Mouse (Mus musculus) midbrain, embryonic 12.5 days (tissue): ENCODE measurements at regions not wholly inside any gene's neighbourhood (a gene's known extent, or its start where the extent isn't known, plus 50 kb on each side); places are given as distances from the start of the nearest gene placed in this dataset.
"Not testable (repeated sequence)": the region's sequence is repeated elsewhere in the genome, so short reads cannot be mapped to it uniquely, and the experiment has no call there.

Experiments
- ATAC-seq: fragments of 200-750 bp; cut with Nextera tagmentation; 2 replicates; pipeline ENCODE4 v1.8.0; 2017; ENCODE audit warnings: low read depth, moderate TSS enrichment, moderate library complexity; ENCODE audit not compliant: low FRiP score
- H3K27ac ChIP-seq: fragments of 300-500 bp; sonication (generic); replicated peaks from 2 replicates; pipeline ENCODE4 v1.5.1; 2016; ENCODE audit warnings: mild to moderate bottlenecking
- H3K27me3 ChIP-seq: fragments of 300-500 bp; sonication (generic); 2 replicates; pipeline ENCODE4 v1.6.1; 2016; ENCODE audit warnings: mild to moderate bottlenecking
- H3K36me3 ChIP-seq: fragments of 300-500 bp; sonication (generic); 2 replicates; pipeline ENCODE4 v1.6.1; 2016
- H3K4me1 ChIP-seq: fragments of 300-500 bp; sonication (generic); 2 replicates; pipeline ENCODE4 v1.6.1; 2016
- H3K4me2 ChIP-seq: fragments of 300-500 bp; sonication (generic); replicated peaks from 2 replicates; pipeline ENCODE4 v1.6.1; 2016; ENCODE audit warnings: mild to moderate bottlenecking, moderate library complexity
- H3K4me3 ChIP-seq: fragments of 300-500 bp; sonication (generic); 2 replicates; pipeline ENCODE4 v1.5.1; 2016; ENCODE audit warnings: mild to moderate bottlenecking
- H3K9ac ChIP-seq: fragments of 300-500 bp; sonication (generic); replicated peaks from 2 replicates; pipeline ENCODE4 v1.6.1; 2016; ENCODE audit warnings: mild to moderate bottlenecking, moderate library complexity
- H3K9me3 ChIP-seq: fragments of 300-500 bp; sonication (generic); 2 replicates; pipeline ENCODE4 v1.6.1; 2016; ENCODE audit warnings: mild to moderate bottlenecking
- WGBS: fragments of 180-500 bp; shearing (Covaris S2); methylation state at CpG from one replicate; pipeline ENCODE4 v1.1.7; 2016; 5-methylcytosine and 5-hydroxymethylcytosine counted together

DNA sequence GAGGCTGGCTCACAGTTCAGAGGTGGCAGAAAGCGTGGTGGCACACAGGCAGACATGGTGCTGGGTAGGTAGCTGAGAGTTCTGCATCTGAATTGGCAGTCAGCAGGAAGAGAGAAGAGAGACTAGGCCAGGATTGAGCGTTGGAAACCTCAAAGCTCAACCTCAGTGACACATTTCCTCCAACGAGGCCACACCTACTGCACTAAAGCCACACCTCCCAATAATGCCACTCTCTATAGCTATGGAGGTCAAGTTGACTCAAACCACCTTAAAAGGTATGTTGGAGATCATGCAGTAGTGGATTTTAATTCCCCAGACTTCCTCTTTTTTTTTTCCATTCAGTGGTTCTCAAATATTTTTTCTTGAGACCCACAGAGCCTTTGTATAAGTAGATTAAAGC lies 57.1 kb downstream of the Ccdc54 start:
- no peak for ATAC-seq
- Histone ChIP-seq H3K27ac (no peak overlapping the region), H3K4me2 (no peak overlapping the region), H3K36me3 (no peaks in the 10 kb centered on the region), H3K9me3 (no peaks in the 10 kb centered on the region), H3K9ac (no peak overlapping the region), H3K27me3 (0 out of 2 replicates have a peak, but pooled peaks cover 3% of the 10 kb centered on the region), H3K4me1 (peaks cover 9% of the 10 kb centered on the region), H3K4me3 (no peak overlapping the region)
- WGBS, result 73% methylated on average over 3 of the region's 3 CpGs

DNA sequence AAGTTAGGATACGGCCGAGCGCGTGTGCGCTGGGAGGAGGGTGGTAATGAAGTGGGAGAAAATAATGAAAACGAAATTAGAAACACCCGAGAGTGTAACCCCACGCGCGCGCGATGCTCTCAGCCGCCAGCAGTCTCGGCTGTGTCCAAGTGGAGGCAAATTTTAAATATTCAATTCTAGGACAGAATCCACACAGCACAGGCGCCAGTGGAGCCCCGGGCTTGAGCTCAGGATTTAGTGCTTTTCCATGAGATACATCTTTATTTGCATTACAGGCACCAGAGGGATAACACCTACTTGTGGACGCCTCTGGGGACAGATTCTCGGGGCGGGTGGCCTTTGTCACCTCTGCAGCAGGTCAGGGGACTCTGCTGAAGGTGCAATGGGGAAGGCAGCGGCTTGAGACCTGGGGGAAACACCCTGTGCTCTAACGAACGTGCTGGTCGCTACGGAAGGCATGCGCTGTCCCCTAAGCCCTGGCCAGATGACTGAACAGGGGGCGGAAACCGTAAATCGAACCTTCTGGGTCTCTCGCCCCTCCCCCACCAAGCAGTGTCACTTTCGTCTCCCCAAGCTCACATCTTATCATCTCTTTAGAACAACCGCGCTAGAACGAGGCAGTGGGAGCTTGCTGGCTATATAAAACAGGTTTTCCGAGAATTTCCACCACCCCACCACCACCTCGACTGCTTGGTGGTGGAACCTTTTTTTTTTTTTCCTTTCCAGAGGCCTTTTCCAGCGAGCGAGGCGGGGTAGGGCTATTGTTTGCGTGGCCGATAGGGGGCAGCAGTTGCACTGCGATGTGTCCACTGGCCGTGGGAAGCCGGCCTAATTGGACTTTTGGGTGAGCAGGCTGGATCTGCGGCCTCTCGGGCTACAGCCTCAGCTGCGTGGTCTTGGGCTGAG lies 61.2 kb downstream of the Ccdc54 start:
- WGBS, result under 1% methylated on average over 46 of the region's 46 CpGs
- Histone ChIP-seq H3K4me2 (peak overlapping the region; percentile 94), H3K9me3 (no peaks in the 10 kb centered on the region), H3K27ac (peak overlapping the region; percentile 85), H3K4me1 (peaks cover 12% of the 10 kb centered on the region), H3K9ac (peak overlapping the region; percentile 83), H3K27me3 (peaks cover 3% of the 10 kb centered on the region; the same call in 1 of the 2 replicates), H3K36me3 (no peaks in the 10 kb centered on the region), H3K4me3 (peak overlapping the region; percentile 74)
- peak; percentile 62 for ATAC-seq

DNA sequence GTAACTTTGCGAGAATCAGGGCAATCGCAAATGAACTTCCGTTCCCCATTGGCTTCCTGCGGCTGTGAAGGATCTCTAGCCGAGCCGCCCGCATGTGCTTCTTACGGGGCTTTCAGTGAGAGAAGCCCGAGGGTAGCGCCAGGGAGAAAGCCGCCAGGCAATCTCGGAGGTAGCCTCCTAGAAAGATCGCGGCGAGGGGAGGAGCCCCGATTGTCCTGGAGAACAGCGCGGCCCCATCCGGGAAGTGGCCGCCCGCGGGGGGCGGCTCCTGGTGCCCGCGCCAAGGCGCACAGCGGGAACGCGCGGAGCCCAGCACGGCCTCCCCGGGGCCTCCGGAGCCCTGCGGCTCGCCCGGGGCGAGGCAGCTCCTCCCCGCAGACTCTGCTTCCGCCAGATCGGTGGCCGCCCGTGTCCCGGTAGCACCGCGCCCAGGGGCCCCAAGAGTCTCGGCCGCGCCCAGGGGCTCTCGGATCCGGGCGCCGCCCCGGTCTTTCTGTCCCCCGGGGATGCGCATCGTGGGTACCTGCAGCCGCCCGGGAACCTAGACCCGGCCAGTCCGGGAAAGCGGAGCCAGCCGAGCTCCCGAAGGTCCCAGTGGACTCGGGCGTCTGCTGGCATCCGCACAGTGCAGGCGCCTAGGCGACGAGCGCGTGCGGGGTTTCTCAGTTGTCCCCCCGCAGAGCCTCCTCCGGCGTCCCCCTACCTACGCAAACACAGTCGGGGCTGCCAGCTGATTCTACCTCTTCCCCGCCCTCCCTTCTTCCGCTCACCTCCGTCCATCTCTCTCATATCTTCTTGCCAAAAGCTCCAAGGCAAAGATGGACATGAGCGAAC lies 62.1 kb downstream of the Ccdc54 start:
- ATAC-seq, result peak; percentile 83

DNA sequence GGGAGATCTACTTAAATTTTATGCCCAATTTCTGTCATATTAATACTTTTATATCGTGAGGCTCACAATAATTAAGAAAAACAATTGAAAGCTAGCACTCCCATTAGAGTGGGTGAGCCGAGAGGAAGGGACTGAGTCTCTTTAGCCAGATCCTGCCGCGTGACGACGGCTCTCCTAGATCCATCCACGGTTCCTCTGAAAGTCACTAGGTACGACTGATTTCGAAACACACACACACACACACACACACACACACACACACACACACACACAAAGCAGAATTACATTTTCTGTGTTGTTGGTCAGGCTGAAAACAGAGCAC lies 62.6 kb downstream of the Ccdc54 start:
- H3K4me3 ChIP-seq, result peak overlapping the region; percentile 74
- under 1% methylated on average over 9 of the region's 9 CpGs for WGBS
- no peaks in the 10 kb centered on the region for H3K36me3 ChIP-seq
- H3K4me1 ChIP-seq, result peaks cover 13% of the 10 kb centered on the region
- H3K9ac ChIP-seq, result peak overlapping the region; percentile 83
- H3K9me3 ChIP-seq, result no peaks in the 10 kb centered on the region
- peak overlapping the region; percentile 85 for H3K27ac ChIP-seq
- H3K4me2 ChIP-seq, result peak overlapping the region; percentile 94
- peak; percentile 57 for ATAC-seq
- peaks cover 3% of the 10 kb centered on the region; the same call in 1 of the 2 replicates for H3K27me3 ChIP-seq

More for the DNA sequence above, 62.1 kb downstream of the Ccdc54 start:
- H3K27ac ChIP-seq, result peak overlapping the region; percentile 85
- H3K27me3 ChIP-seq, result peaks cover 3% of the 10 kb centered on the region; the same call in 1 of the 2 replicates
- WGBS, result under 1% methylated on average over 51 of the region's 81 CpGs
- H3K9ac ChIP-seq, result peak overlapping the region; percentile 83
- H3K4me2 ChIP-seq, result peak overlapping the region; percentile 94
- H3K36me3 ChIP-seq, result no peaks in the 10 kb centered on the region
- H3K9me3 ChIP-seq, result no peaks in the 10 kb centered on the region
- peaks cover 13% of the 10 kb centered on the region for H3K4me1 ChIP-seq
- peak overlapping the region; percentile 74 for H3K4me3 ChIP-seq

DNA sequence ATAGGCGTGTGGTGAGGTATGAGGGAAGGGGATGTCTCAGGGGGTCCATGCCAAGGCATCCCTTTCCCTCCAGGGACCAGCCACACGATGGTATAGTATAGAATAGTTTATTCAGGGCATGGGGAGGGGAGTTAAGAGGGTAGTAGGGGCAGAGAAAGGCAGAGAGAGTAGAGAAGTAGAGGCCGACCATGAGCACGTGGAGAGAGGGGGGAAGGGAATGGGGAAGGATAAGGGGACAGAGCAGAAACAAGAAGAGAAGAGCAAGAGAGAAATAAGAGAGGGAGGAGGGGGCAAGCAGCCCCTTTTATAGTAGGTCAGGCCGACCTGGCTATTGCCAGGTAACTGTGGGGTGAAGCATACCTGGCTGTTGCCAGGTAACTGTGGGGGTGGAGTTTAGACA lies 64.0 kb downstream of the Ccdc54 start:
- H3K9me3 ChIP-seq, H3K36me3 ChIP-seq, H3K27ac ChIP-seq, H3K27me3 ChIP-seq, H3K4me3 ChIP-seq, H3K9ac ChIP-seq, ATAC-seq, H3K4me2 ChIP-seq: not testable (repeated sequence)
- peaks cover 13% of the 10 kb centered on the region for H3K4me1 ChIP-seq
- 88% methylated on average over 5 of the region's 5 CpGs for WGBS

DNA sequence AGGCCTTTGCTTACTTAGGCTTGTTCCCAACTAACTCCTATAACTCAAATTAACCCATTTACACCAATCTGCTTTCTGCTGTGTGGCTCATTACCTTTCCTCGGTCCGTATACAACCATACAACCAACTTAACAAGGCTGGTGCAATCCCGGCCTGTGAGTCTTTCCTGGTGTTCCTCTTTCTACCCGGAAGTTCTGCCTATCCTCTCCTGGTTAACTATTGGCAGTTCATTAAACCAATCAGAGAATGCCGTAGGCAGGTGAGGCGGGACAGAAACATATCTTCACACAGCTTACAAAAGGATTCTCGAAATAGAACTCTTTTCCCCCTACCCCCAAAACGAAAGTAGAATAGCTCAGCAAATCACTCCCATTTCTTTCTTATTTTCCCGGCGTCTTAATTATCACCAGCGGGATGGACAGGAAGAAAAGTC lies 65.0 kb downstream of the Ccdc54 start:
- WGBS, result 90% methylated on average over 11 of the region's 11 CpGs
- H3K4me1 ChIP-seq, result peaks cover 13% of the 10 kb centered on the region
- H3K36me3 ChIP-seq, result no peaks in the 10 kb centered on the region
- no peak overlapping the region for H3K4me2 ChIP-seq
- no peak for ATAC-seq
- no peak overlapping the region for H3K4me3 ChIP-seq
- no peak overlapping the region for H3K9ac ChIP-seq
- H3K27me3 ChIP-seq, result no peaks in the 10 kb centered on the region; the same call in 1 of the 2 replicates
- no peaks in the 10 kb centered on the region for H3K9me3 ChIP-seq
- no peak overlapping the region for H3K27ac ChIP-seq

DNA sequence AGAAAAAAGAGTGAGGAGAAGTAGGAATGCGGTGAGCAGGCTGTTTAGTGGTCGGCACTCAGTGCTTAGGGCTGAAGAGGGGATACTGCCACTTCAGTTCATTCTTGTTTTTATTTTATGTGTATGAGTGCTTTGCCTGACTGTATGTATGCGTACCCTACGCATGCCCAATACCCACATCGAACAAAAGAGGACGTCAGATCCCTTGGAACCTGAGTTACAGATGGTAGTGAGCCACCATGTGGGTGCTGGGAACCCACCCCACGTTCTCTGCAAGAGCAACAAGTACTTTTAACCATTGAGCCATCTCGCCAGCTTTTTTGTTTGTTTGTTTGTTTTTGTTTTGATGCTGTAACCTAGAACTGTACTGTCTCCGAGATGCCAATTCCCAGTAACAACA lies 65.5 kb downstream of the Ccdc54 start:
- Histone ChIP-seq H3K4me3 (no peak overlapping the region), H3K9ac (no peak overlapping the region), H3K4me2 (no peak overlapping the region), H3K4me1 (peaks cover 12% of the 10 kb centered on the region), H3K27ac (no peak overlapping the region), H3K36me3 (no peaks in the 10 kb centered on the region), H3K9me3 (no peaks in the 10 kb centered on the region), H3K27me3 (no peaks in the 10 kb centered on the region; the same call in 1 of the 2 replicates)
- ATAC-seq, result no peak
- WGBS, result 91% methylated on average over 9 of the region's 9 CpGs

DNA sequence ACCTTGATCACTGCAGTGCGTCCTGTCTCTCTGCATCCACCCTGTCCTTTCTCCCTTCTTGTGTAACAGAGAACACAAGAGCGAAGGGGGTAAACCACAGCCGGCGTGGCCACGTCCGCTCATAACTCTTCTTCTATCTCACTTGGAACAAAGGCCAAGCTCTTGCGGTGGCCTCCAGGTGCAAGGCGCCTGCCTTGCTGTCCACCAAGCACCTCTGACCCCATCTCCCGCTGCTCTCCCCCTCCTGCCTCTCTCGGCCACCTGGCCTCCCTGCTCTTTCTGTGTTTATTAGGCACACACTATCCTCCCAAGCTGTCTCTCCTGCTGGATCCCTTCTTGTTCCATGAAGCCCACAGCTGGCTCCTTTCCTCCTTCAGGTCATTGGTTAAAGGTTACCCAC lies 71.3 kb downstream of the Ccdc54 start:
- no peaks in the 10 kb centered on the region for H3K36me3 ChIP-seq
- no peak overlapping the region for H3K27ac ChIP-seq
- 86% methylated on average over 10 of the region's 10 CpGs for WGBS
- H3K9me3 ChIP-seq, result no peaks in the 10 kb centered on the region
- H3K27me3 ChIP-seq, result no peaks in the 10 kb centered on the region
- ATAC-seq, result no peak
- no peak overlapping the region for H3K9ac ChIP-seq
- no peak overlapping the region for H3K4me3 ChIP-seq
- H3K4me1 ChIP-seq, result no peaks in the 10 kb centered on the region
- no peak overlapping the region for H3K4me2 ChIP-seq

DNA sequence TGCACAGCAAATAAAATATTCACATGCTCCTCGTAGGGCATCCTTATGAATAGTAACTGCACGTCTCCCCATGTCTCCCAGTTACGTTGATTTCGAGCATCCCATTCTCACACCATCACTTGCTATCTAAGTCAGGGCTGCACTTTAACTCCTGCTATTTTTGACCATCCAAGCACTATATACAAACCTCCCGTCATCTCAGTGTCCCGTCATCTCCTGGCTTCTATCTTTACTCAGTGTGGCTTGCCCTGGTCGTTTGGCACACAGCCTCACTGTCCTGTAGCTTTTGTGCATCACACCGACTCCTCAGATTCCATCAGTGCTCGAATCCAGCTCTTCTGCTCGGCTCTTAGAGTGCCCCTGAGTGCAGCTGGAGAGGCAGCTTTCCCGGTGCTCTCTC lies 74.4 kb downstream of the Ccdc54 start:
- Histone ChIP-seq H3K9ac (no peak overlapping the region), H3K9me3 (no peaks in the 10 kb centered on the region), H3K4me2 (no peak overlapping the region), H3K27me3 (no peaks in the 10 kb centered on the region), H3K27ac (no peak overlapping the region), H3K4me3 (no peak overlapping the region), H3K4me1 (no peaks in the 10 kb centered on the region), H3K36me3 (no peaks in the 10 kb centered on the region)
- 83% methylated on average over 11 of the region's 11 CpGs for WGBS
- no peak for ATAC-seq

DNA sequence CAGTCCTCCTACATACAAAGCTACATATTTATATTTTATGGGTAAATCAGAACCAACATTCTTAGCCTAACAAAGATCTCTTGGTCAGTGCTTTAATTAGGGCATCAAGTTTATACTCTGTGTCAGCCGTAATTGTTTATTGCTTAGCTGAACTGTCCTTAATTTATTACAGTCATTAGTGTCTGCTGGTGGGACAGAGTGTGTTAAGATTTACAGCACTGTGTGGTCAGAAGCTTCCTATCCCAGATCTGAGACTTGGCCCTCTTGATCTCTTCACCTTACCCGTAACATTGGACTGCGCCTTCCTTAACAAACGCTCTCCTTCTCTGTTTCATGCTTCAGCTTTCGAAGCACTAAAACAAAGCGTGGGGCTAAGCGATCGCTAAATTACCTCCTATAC lies 75.9 kb downstream of the Ccdc54 start:
- Histone ChIP-seq H3K27me3 (no peaks in the 10 kb centered on the region), H3K4me2 (no peak overlapping the region), H3K4me3 (no peak overlapping the region), H3K27ac (no peak overlapping the region), H3K9me3 (no peaks in the 10 kb centered on the region), H3K4me1 (no peaks in the 10 kb centered on the region), H3K36me3 (no peaks in the 10 kb centered on the region), H3K9ac (no peak overlapping the region)
- 95% methylated on average over 8 of the region's 8 CpGs for WGBS
- ATAC-seq, result no peak

DNA sequence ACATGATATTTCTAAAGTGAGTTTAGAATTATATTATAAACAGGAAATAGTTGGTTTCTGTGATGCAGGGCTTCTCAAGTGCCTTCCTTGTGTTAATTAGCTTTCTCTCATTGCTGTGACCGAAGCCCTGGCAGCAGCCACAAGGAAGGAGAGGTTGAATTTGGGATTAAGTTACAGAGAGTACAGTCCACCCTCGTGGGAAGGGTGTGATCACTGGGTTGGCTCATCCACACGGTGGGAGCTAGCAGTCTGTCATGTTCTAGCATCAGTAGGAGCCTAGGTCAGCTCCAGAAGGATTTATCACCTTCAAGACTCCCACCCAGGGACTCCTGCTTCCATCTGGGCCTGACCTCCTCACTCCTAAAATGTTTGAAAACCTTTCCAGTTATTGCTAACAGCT lies 78.9 kb downstream of the Ccdc54 start:
- Histone ChIP-seq H3K4me2 (no peak overlapping the region), H3K9me3 (no peaks in the 10 kb centered on the region), H3K36me3 (no peaks in the 10 kb centered on the region), H3K4me1 (0 out of 2 replicates have a peak, but pooled peaks cover 4% of the 10 kb centered on the region), H3K27me3 (no peaks in the 10 kb centered on the region), H3K9ac (no peak overlapping the region), H3K4me3 (no peak overlapping the region), H3K27ac (no peak overlapping the region)
- no peak for ATAC-seq
- 70% methylated on average over 3 of the region's 3 CpGs for WGBS

DNA sequence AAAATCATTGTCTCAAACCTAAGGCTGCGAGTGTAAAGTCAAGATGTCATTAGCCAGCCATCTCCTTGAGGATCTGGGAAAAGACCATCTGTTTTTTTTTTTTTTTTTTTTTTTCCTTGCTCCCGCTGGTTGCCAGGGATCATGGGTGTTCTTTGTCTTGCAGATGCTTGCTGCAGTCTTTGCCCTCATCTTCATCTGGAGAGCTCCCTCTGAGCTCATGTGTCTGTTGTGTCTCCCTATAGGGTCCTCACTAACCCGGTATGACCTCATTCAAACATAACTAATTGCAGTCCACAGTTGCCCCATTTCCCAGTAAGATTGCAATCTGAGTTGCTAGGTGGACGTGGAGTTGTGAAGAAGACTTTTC lies 77.3 kb upstream of the Bbx start:
- 49% methylated on average over 4 of the region's 4 CpGs for WGBS
- Histone ChIP-seq H3K4me1 (0 out of 2 replicates have a peak, but pooled peaks cover 4% of the 10 kb centered on the region), H3K9me3 (no peaks in the 10 kb centered on the region), H3K4me3 (no peak overlapping the region), H3K27ac (no peak overlapping the region), H3K27me3 (no peaks in the 10 kb centered on the region), H3K36me3 (no peaks in the 10 kb centered on the region), H3K9ac (no peak overlapping the region), H3K4me2 (no peak overlapping the region)
- ATAC-seq, result peak; percentile 41; the same call in 1 of the 2 replicates
